In genomic region chr2:140439081-140439480, GRCm38 (mm10) we compare ENCODE assay signal across 28 mouse cellular contexts. TPM values are rescaled to one million over a fixed set of nuclear protein-coding genes. Genes with fewer than 3 reads are reported as not detected.
"Had no signal": no experiment of that assay in that cellular context is flagged by ENCODE, and none has a peak within 500 bp of the region (broad histone marks: within the 10 kb centered on the region; RNA-seq: fewer than 3 reads in every experiment).

No protein-coding gene starts in this region.

- H3K27me3 ChIP-seq: limb, embryonic 15.5 days; liver, embryonic 13.5 days had no signal

- H3K9ac ChIP-seq: limb, embryonic 15.5 days; liver, embryonic 13.5 days had no signal

- H3K4me1 ChIP-seq: limb, embryonic 15.5 days; liver, embryonic 13.5 days had no signal

- H3K9me3 ChIP-seq: limb, embryonic 15.5 days; liver, embryonic 13.5 days had no signal

- H3K36me3 ChIP-seq: limb, embryonic 15.5 days; liver, embryonic 13.5 days had no signal

- H3K4me2 ChIP-seq: limb, embryonic 15.5 days; liver, embryonic 13.5 days; midbrain, embryonic 11.5 days had no signal

- DNase-seq: liver, embryonic 13.5 days; lung, adult 2 months; lung, postnatal 14 days; lung, postnatal 4 days; midbrain, embryonic 14.5 days; thymus, adult 18-20 months; thymus, postnatal 36 days had no signal

- ATAC-seq: hindbrain, postnatal 0 days; inflammation-experienced regulatory T-cells, adult 6 months; intestine, embryonic 16.5 days had no signal

- H3K4me3 ChIP-seq: limb, embryonic 15.5 days; liver, embryonic 13.5 days had no signal

- H3K27ac ChIP-seq: hindbrain, postnatal 0 days; limb, embryonic 15.5 days; liver, embryonic 13.5 days had no signal

RNA-seq across cellular contexts. Expression of gene Macrod2, which starts 44.0 kb away (rescaled TPM):
- polyA plus RNA-seq: inflammation-experienced regulatory T-cells, adult 6 months had no signal

RNA-seq across cellular contexts. Expression of gene Sel1l2, which starts 49.6 kb away (rescaled TPM):
- total RNA-seq: hindbrain, postnatal 0 days; layer of hippocampus, adult 18-20 months; layer of hippocampus, postnatal 25 days; left cerebral cortex, adult 18-20 months; left cerebral cortex, postnatal 25 days; megakaryocyte progenitor cell, adult 5-6 weeks; megakaryocyte-erythroid progenitor cell, adult 5-6 weeks; midbrain, postnatal 0 days had no signal
- polyA plus RNA-seq: hindbrain, postnatal 0 days; inflammation-experienced regulatory T-cells, adult 6 months; intestine, embryonic 16.5 days; limb, embryonic 11.5 days; limb, embryonic 15.5 days; liver, embryonic 13.5 days; liver, embryonic 16.5 days; lung, adult 2 months; lung, embryonic 16.5 days; midbrain, embryonic 11.5 days; midbrain, embryonic 14.5 days; midbrain, postnatal 0 days; neural tube, embryonic 11.5 days; neural tube, embryonic 14.5 days; small intestine, adult 2 months; spleen, adult 2 months; stomach, embryonic 16.5 days; urinary bladder, adult 2 months had no signal
